Mouse (Mus musculus): ENCODE data around the gene Bmp8a. TPM values are rescaled to one million over a fixed set of nuclear protein-coding genes. Genes with fewer than 3 reads are reported as not detected.

Bmp8a gene
- polyA plus RNA-seq, 1 experiment from 2014 or later: 0.10 TPM

- H3K36me3 ChIP-seq (ENCODE audit: control insufficient read depth, insufficient read depth, low read length): peaks cover 60% of the 10 kb centered on the region
- WGBS (ENCODE audit: insufficient replicate concordance): 91% methylated on average over 4 of the region's 4 CpGs
- H3K4me3 ChIP-seq (ENCODE audit: low read depth, low read length): no peak overlapping the region
These were observed 20.5 kb upstream of the Bmp8a start for GRCm38 (mm10) chr4:123363555-123363954.

GRCm38 (mm10) chr4:123360771-123361170 is 17.7 kb upstream of the Bmp8a start:
- no peaks in the 10 kb centered on the region for H3K9me3 ChIP-seq (replicated peaks; ENCODE audit: control insufficient read depth, low read length)
- no peak for ATAC-seq (replicated peaks; ENCODE audit: insufficient number of reproducible peaks, low FRiP score, low TSS enrichment)
- H3K27ac ChIP-seq (ENCODE audit: low read depth, low read length): no peak overlapping the region
- no peak overlapping the region for H3K4me2 ChIP-seq
- WGBS (ENCODE audit: insufficient replicate concordance): 89% methylated on average over 12 of the region's 12 CpGs
- no peak overlapping the region for H3K9ac ChIP-seq (ENCODE audit: low read depth, low read length)
- peaks cover 45% of the 10 kb centered on the region for H3K36me3 ChIP-seq (ENCODE audit: control insufficient read depth, insufficient read depth, low read length)
- no peaks in the 10 kb centered on the region for H3K4me1 ChIP-seq (ENCODE audit: control insufficient read depth, insufficient read depth, low read length)
- H3K27me3 ChIP-seq (ENCODE audit: control insufficient read depth, insufficient read depth, low read length): no peaks in the 10 kb centered on the region
- H3K4me3 ChIP-seq (ENCODE audit: low read depth, low read length): no peak overlapping the region

More at GRCm38 (mm10) chr4:123363555-123363954, 20.5 kb upstream of the Bmp8a start:
- no peaks in the 10 kb centered on the region for H3K27me3 ChIP-seq (ENCODE audit: control insufficient read depth, insufficient read depth, low read length)
- ATAC-seq (replicated peaks; ENCODE audit: insufficient number of reproducible peaks, low FRiP score, low TSS enrichment): no peak
- no peak overlapping the region for H3K9ac ChIP-seq (ENCODE audit: low read depth, low read length)
- no peaks in the 10 kb centered on the region for H3K9me3 ChIP-seq (replicated peaks; ENCODE audit: control insufficient read depth, low read length)
- H3K27ac ChIP-seq (ENCODE audit: low read depth, low read length): no peak overlapping the region
- no peak overlapping the region for H3K4me2 ChIP-seq
- no peaks in the 10 kb centered on the region for H3K4me1 ChIP-seq (ENCODE audit: control insufficient read depth, insufficient read depth, low read length)

- Histone ChIP-seq H3K27ac (ENCODE audit: low read depth, low read length) (no peak overlapping the region), H3K36me3 (ENCODE audit: control insufficient read depth, insufficient read depth, low read length) (peaks cover 49% of the 10 kb centered on the region), H3K9ac (ENCODE audit: low read depth, low read length) (no peak overlapping the region), H3K4me3 (ENCODE audit: low read depth, low read length) (no peak overlapping the region), H3K9me3 (replicated peaks; ENCODE audit: control insufficient read depth, low read length) (no peaks in the 10 kb centered on the region), H3K4me1 (ENCODE audit: control insufficient read depth, insufficient read depth, low read length) (no peaks in the 10 kb centered on the region), H3K27me3 (ENCODE audit: control insufficient read depth, insufficient read depth, low read length) (no peaks in the 10 kb centered on the region), H3K4me2 (no peak overlapping the region)
- WGBS (ENCODE audit: insufficient replicate concordance): 92% methylated on average over 7 of the region's 7 CpGs
- no peak for ATAC-seq (replicated peaks; ENCODE audit: insufficient number of reproducible peaks, low FRiP score, low TSS enrichment)
These were observed 15.6 kb upstream of the Bmp8a start for GRCm38 (mm10) chr4:123358613-123359012.

GRCm38 (mm10) chr4:123355941-123356340 is 12.9 kb upstream of the Bmp8a start:
- H3K9ac ChIP-seq (ENCODE audit: low read depth, low read length): no peak overlapping the region
- H3K4me2 ChIP-seq: no peak overlapping the region
- H3K36me3 ChIP-seq (ENCODE audit: control insufficient read depth, insufficient read depth, low read length): peaks cover 54% of the 10 kb centered on the region
- no peak overlapping the region for H3K27ac ChIP-seq (ENCODE audit: low read depth, low read length)
- H3K4me3 ChIP-seq (ENCODE audit: low read depth, low read length): no peak overlapping the region
- ATAC-seq (replicated peaks; ENCODE audit: insufficient number of reproducible peaks, low FRiP score, low TSS enrichment): no peak
- H3K9me3 ChIP-seq (replicated peaks; ENCODE audit: control insufficient read depth, low read length): no peaks in the 10 kb centered on the region
- 88% methylated on average over 8 of the region's 8 CpGs for WGBS (ENCODE audit: insufficient replicate concordance)
- H3K27me3 ChIP-seq (ENCODE audit: control insufficient read depth, insufficient read depth, low read length): no peaks in the 10 kb centered on the region
- H3K4me1 ChIP-seq (ENCODE audit: control insufficient read depth, insufficient read depth, low read length): no peaks in the 10 kb centered on the region

- 82% methylated on average over 10 of the region's 10 CpGs for WGBS (ENCODE audit: insufficient replicate concordance)
- H3K4me3 ChIP-seq (ENCODE audit: low read depth, low read length): no peak overlapping the region
- no peak overlapping the region for H3K27ac ChIP-seq (ENCODE audit: low read depth, low read length)
- no peaks in the 10 kb centered on the region for H3K27me3 ChIP-seq (ENCODE audit: control insufficient read depth, insufficient read depth, low read length)
- H3K9ac ChIP-seq (ENCODE audit: low read depth, low read length): no peak overlapping the region
- peaks cover 44% of the 10 kb centered on the region for H3K36me3 ChIP-seq (ENCODE audit: control insufficient read depth, insufficient read depth, low read length)
- H3K4me1 ChIP-seq (ENCODE audit: control insufficient read depth, insufficient read depth, low read length): no peaks in the 10 kb centered on the region
- no peak overlapping the region for H3K4me2 ChIP-seq
- ATAC-seq (replicated peaks; ENCODE audit: insufficient number of reproducible peaks, low FRiP score, low TSS enrichment): no peak
- H3K9me3 ChIP-seq (replicated peaks; ENCODE audit: control insufficient read depth, low read length): no peaks in the 10 kb centered on the region
These were observed 10.3 kb upstream of the Bmp8a start for GRCm38 (mm10) chr4:123353271-123353877.

GRCm38 (mm10) chr4:123343471-123343789 is 378 bp upstream of the Bmp8a start:
- no peak overlapping the region for H3K9ac ChIP-seq (ENCODE audit: low read depth, low read length)
- H3K4me3 ChIP-seq (ENCODE audit: low read depth, low read length): peak overlapping the region; percentile 59
- peak; percentile 19; the same call in 1 of the 2 replicates for ATAC-seq (replicated peaks; ENCODE audit: insufficient number of reproducible peaks, low FRiP score, low TSS enrichment)

GRCm38 (mm10) chr4:123342091-123342641 is 886 bp downstream of the Bmp8a start:
- 3% methylated on average over 43 of the region's 43 CpGs for WGBS (ENCODE audit: insufficient replicate concordance)
- peak; percentile 22; the same call in 1 of the 2 replicates for ATAC-seq (replicated peaks; ENCODE audit: insufficient number of reproducible peaks, low FRiP score, low TSS enrichment)
- Histone ChIP-seq H3K9ac (ENCODE audit: low read depth, low read length) (no peak overlapping the region), H3K4me2 (peak overlapping the region; percentile 99), H3K9me3 (replicated peaks; ENCODE audit: control insufficient read depth, low read length) (no peaks in the 10 kb centered on the region), H3K36me3 (ENCODE audit: control insufficient read depth, insufficient read depth, low read length) (no peaks in the 10 kb centered on the region), H3K27ac (ENCODE audit: low read depth, low read length) (no peak overlapping the region), H3K4me3 (ENCODE audit: low read depth, low read length) (peak overlapping the region; percentile 59), H3K27me3 (ENCODE audit: control insufficient read depth, insufficient read depth, low read length) (peaks cover 36% of the 10 kb centered on the region), H3K4me1 (ENCODE audit: control insufficient read depth, insufficient read depth, low read length) (peaks cover 15% of the 10 kb centered on the region)

More at GRCm38 (mm10) chr4:123343471-123343789, 378 bp upstream of the Bmp8a start:
- Histone ChIP-seq H3K9me3 (replicated peaks; ENCODE audit: control insufficient read depth, low read length) (no peaks in the 10 kb centered on the region), H3K4me2 (peak overlapping the region; percentile 99), H3K4me1 (ENCODE audit: control insufficient read depth, insufficient read depth, low read length) (peaks cover 15% of the 10 kb centered on the region), H3K27me3 (ENCODE audit: control insufficient read depth, insufficient read depth, low read length) (peaks cover 36% of the 10 kb centered on the region), H3K27ac (ENCODE audit: low read depth, low read length) (no peak overlapping the region), H3K36me3 (ENCODE audit: control insufficient read depth, insufficient read depth, low read length) (no peaks in the 10 kb centered on the region)
- WGBS (ENCODE audit: insufficient replicate concordance): 1% methylated on average over 6 of the region's 6 CpGs

- H3K4me1 ChIP-seq (ENCODE audit: control insufficient read depth, insufficient read depth, low read length): peaks cover 15% of the 10 kb centered on the region
- H3K4me3 ChIP-seq (ENCODE audit: low read depth, low read length): no peak overlapping the region
- H3K36me3 ChIP-seq (ENCODE audit: control insufficient read depth, insufficient read depth, low read length): no peaks in the 10 kb centered on the region
- no peak overlapping the region for H3K4me2 ChIP-seq
- H3K27me3 ChIP-seq (ENCODE audit: control insufficient read depth, insufficient read depth, low read length): peaks cover 44% of the 10 kb centered on the region
- no peaks in the 10 kb centered on the region for H3K9me3 ChIP-seq (replicated peaks; ENCODE audit: control insufficient read depth, low read length)
- no peak overlapping the region for H3K9ac ChIP-seq (ENCODE audit: low read depth, low read length)
- H3K27ac ChIP-seq (ENCODE audit: low read depth, low read length): no peak overlapping the region
- WGBS (ENCODE audit: insufficient replicate concordance): 61% methylated on average over 5 of the region's 5 CpGs
- ATAC-seq (replicated peaks; ENCODE audit: insufficient number of reproducible peaks, low FRiP score, low TSS enrichment): no peak
These were observed 2.8 kb downstream of the Bmp8a start for GRCm38 (mm10) chr4:123340232-123340631.

- no peak for ATAC-seq (replicated peaks; ENCODE audit: insufficient number of reproducible peaks, low FRiP score, low TSS enrichment)
- no peak overlapping the region for H3K9ac ChIP-seq (ENCODE audit: low read depth, low read length)
- H3K9me3 ChIP-seq (replicated peaks; ENCODE audit: control insufficient read depth, low read length): no peaks in the 10 kb centered on the region
- WGBS (ENCODE audit: insufficient replicate concordance): 77% methylated on average over 4 of the region's 4 CpGs
- H3K27ac ChIP-seq (ENCODE audit: low read depth, low read length): no peak overlapping the region
- H3K4me1 ChIP-seq (ENCODE audit: control insufficient read depth, insufficient read depth, low read length): peaks cover 6% of the 10 kb centered on the region
- H3K36me3 ChIP-seq (ENCODE audit: control insufficient read depth, insufficient read depth, low read length): no peaks in the 10 kb centered on the region
- peaks cover 33% of the 10 kb centered on the region for H3K27me3 ChIP-seq (ENCODE audit: control insufficient read depth, insufficient read depth, low read length)
- no peak overlapping the region for H3K4me2 ChIP-seq
- H3K4me3 ChIP-seq (ENCODE audit: low read depth, low read length): no peak overlapping the region
These were observed 5.4 kb downstream of the Bmp8a start for GRCm38 (mm10) chr4:123337693-123338092.

Data from heart, embryonic 11.5 days (tissue).